Mouse (Mus musculus) cerebellum, adult 9-11 months (tissue): ENCODE results near the gene Tnfaip6.
A peak's percentile ranks its signal among the peaks of the same experiment; 100 is the strongest.
"Not testable (repeated sequence)": the region's sequence is repeated elsewhere in the genome, so short reads cannot be mapped to it uniquely, and the experiment has no call there.

Experiments used
- DNase-seq: peaks from one replicate; pipeline ENCODE4 v3.0.0; 2022

The Tnfaip6 gene

DNA sequence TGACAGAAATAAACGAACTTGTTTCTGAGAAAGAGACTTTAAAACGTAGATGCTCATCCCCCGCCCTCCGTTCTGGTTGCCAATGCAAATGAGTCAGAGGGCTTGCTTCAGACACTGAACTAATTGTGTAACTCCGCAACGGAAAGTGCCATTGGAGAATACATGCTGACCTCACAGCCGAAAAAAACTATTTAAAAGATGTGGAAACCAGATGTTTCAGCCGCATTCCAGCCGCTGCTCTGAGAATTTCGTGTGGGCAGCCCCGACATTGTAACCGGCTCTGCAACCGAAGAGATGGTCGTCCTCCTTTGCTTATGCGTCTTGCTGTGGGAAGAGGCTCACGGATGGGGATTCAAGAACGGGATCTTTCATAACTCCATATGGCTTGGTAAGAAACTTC, at the start of gene Tnfaip6:
Gene Tnfaip6 (plus strand): TSS at position 128 of the 400 bp plus-strand sequence.
- DNase-seq = peak; percentile 17

GRCm38 (mm10) chr2:51989559-51989958, 48.2 kb upstream of the Tnfaip6 start:
- DNase-seq = no peak

GRCm38 (mm10) chr2:51991447-51991846, 46.4 kb upstream of the Tnfaip6 start:
- DNase-seq = no peak

DNA sequence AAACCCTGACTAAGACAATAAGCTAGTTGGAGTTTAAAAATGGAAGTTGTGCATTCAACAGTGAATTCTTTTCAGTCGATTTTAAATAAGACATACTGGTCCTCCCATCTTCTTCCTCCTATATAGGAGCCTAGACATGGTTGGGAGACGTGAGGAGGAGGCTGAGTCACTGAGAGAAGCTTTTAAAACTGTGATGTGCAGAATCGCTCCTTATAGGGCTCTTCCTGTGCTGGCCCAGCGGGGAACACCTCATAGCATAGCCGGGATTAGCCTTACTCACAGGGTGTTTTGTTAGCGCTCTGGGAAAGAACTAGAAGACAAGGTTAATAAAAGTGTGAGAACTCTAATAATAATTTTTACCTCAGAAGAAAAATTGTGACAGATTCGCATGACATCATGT, 37.8 kb upstream of the Tnfaip6 start:
- DNase-seq = no peak

- no peak for DNase-seq
Observed at GRCm38 (mm10) chr2:52001521-52001920, 36.3 kb upstream of the Tnfaip6 start.

GRCm38 (mm10) chr2:52002299-52002698, 35.5 kb upstream of the Tnfaip6 start:
- not testable (repeated sequence) for DNase-seq

DNA sequence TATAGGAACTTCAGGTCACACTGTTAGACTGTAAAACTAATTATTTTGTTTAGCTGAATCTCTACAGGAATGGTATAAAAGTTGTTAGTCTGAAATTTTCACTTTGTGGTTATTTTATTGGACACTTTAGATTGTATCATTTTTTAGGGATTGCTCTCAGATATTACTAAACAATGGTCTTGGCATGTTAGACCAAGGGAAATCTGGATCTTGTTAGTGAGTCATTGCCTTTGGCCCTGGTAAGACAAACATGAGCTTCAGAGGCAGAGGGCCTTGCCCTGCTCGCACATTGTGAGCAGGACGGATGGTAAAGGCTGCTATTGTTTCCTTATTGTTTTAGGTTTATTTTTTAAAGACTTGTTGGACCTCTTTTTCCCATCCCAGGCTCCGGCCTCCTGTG, 31.4 kb upstream of the Tnfaip6 start:
- DNase-seq = no peak

DNA sequence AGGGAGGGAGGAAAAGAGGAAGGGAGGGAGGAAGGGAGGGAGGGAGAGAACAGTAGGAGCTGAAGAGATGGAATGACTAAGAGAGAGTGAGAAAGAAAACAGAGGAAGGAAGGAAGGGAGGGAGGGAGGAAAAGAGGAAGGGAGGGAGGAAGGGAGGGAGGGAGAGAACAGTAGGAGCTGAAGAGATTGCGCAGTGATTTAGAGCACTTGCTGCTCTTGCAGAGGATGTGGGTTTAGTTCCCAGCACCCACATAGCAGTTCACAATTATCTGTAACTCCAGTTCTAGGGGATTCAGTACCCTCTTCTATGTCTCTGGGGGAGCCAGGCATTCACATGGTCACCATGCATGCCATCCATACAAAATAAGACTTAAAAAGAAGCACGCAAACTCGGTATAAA, 26.0 kb upstream of the Tnfaip6 start:
- not testable (repeated sequence) for DNase-seq

GRCm38 (mm10) chr2:52013306-52013820, 24.4 kb upstream of the Tnfaip6 start:
- peak; percentile 80 for DNase-seq

GRCm38 (mm10) chr2:52016361-52016760, 21.4 kb upstream of the Tnfaip6 start:
- no peak for DNase-seq

GRCm38 (mm10) chr2:52027061-52027460, 10.7 kb upstream of the Tnfaip6 start:
- DNase-seq = no peak

GRCm38 (mm10) chr2:52029426-52029825, 8.4 kb upstream of the Tnfaip6 start:
- DNase-seq = no peak

DNA sequence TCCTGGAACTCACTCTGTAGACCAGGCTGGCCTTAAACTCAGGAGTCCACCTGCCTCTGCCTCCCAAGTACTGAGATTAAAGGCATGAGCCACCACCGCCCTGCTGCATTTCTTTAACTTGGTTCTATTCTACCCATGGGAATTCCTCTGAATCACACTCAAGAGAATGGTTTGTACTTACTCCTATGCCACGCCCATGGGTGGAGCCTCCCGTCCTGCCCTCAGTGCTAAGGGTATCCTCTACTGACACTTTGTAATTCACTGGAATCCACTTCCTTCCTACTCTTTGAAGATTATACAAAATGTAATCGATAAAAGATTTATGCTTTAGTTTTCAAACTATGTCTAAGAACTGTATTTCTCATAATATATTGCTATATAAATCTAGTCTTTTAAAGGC, 6.3 kb upstream of the Tnfaip6 start:
- DNase-seq = no peak

DNA sequence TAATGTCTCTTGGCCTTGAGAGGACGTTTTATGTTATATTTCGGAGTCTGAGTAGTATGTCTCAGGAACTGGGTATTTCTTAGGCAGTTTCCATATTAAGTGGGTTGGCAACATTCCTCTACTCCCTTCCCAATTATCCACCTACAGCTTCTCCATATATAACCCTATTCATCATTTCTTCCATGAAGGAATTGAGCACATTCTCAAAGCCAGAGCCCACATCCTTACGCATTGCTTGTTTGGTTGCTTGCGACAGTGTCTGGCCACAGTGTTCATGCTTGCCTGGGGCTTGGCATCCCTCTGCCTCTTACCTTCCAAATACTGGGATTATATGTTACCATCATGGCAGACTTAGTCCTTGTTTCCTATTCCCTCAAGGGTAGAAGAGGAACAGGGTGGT, 3.2 kb upstream of the Tnfaip6 start:
- no peak for DNase-seq

- DNase-seq = no peak
Observed at GRCm38 (mm10) chr2:52035144-52035543, 2.7 kb upstream of the Tnfaip6 start.

GRCm38 (mm10) chr2:52036929-52037595, 747 bp upstream of the Tnfaip6 start:
- DNase-seq = no peak

DNA sequence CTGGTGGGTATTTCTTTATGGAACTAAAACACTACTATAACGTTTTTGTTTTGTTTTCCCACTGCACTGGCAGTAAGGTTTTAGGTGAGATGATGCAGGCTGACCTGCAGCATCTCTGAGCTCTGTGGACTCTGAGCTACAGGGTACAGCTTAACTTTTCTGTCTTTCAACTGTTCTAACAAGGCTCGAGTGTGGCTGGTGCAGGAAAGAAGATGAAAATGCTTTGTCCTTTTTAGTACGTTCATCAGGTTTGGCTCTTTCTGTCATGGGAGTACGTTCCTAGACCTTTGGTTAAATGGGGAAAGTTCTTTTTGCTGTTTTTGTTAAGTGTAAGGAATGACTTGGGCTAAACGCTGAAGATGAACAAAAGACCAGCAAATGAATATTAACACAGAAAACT, 749 bp downstream of the Tnfaip6 start:
- DNase-seq = no peak

DNA sequence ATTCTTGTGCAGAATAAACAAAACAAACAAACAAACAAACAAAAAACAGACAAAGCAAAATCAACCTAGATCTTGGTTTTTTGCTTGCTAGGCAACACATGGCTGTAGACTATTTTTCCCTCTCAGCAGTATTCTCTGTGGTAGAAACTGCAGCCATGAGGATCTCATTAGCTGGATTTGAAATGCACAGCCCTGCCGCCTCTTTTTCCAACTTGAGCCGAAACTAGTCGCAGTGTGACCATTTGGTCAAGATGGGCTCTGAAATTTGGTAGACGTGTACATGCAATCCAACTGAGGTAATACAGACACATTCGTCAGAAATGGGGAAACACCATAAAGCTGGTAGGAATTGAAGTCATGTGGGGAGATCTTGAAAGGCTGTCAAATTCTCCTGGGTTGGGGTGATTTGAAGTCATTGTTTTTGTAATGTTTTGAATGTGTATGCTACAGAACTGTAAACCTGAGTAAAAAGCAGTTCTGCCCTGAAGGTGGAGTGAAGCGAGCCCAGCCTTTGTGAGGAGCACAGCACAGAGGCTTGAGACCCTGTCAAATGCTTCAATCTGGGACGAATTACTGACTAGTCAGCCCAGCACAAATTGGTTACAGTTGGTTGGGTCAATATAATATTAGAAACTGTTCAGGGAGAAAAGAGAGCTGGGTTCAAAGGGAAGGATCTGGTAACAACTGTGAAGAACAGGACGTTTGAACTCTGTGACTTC, 1.4 kb downstream of the Tnfaip6 start:
- no peak for DNase-seq

DNA sequence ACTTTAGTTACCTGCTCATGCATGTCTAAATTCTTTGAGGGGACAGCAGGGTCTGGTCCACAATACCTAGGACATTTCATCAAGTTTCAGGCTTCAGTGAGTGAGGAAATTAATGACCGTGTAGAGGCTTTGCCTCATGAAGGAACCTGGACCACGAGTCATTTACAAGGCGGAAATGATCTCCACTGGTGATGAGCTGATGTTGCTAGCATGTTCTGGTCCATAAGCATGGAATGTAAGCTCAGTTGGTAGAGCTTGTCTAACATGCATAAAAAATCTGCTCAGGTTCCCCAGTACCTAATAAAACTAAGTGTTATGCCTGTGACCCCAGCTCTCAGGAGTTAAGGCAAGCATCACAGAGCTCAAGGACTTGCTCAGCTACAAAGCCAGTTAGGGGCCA, 4.3 kb downstream of the Tnfaip6 start:
- no peak for DNase-seq

DNA sequence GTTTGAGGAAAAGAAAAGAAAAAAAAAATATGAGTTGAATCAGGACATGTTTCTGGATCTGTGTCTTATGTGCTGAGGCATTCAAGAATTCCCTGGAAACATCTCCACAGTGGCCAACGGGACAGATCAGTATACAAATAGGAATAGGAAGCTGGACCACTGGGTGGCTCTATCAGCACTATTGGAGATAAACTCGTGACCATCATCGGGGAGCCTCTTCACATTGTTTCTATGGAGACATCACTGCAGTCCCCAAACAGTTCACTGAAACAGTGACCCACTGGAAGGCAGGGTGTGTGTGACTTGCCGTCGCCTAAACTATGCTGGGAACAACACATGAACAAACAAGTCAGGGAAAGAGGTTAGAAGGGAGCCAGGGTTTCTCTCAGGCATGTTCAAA, 4.9 kb downstream of the Tnfaip6 start:
- peak; percentile 7 for DNase-seq

DNA sequence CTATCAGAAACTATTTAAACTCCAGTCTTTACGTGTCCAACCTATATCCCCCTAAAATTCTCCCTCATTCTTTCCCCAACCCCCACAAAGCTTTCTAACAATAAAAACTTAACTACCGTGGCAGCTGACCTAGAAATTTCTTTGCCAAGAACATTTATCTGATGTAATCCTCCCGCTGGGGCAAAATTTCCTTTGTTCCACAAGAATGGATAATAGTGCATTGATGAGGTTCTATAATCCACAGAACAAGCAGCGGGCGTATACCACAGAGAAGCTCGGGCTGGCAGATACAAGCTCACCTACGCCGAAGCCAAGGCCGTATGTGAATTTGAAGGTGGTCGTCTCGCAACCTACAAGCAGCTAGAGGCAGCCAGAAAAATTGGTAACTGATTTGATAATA, 5.7 kb downstream of the Tnfaip6 start:
- no peak for DNase-seq

GRCm38 (mm10) chr2:52046032-52046431, 8.2 kb downstream of the Tnfaip6 start:
- no peak for DNase-seq

- DNase-seq = no peak
Observed at GRCm38 (mm10) chr2:52050823-52051222, 13.0 kb downstream of the Tnfaip6 start.

DNA sequence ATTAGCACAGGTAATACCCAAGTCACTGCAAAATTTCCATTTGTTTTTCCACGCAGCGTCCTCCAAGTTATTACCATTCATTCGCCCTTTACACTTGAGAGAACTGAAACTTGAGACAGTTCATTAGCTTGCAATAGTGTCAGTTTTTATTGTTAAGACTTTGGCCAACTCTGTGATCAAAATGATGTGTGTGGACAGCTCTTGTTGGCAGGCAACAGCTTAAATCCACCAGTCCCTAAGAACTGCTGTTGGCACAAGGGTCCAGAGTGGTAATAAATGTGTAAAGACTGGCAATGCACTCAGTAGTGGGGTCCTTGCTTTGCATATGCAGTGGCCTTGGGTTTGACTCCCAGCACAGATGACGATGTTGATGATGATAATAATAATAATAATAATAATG, 14.5 kb downstream of the Tnfaip6 start:
- no peak for DNase-seq

DNA sequence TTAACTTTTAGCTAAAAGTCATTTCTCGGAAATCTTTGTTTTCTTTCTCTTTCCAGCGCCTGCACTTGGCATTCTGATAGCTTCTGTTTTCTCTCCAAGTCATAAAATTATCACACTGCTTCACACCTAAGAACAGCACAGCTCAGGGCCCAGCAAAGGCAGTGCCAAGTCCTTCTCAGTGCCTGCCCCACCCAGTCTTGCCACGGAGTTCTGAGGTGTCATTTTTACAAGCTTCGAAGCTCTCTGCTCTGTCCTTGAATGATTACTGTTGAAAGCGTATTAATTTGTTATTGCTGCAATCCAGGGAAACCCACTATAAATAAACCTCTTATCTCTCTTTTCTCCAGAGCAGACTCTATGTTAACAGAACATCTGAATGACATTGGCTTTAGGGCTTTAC, 15.7 kb downstream of the Tnfaip6 start:
- DNase-seq = no peak
